Comparison of ENCODE assay signal across 20 mouse cellular contexts in genomic region chr13:41251667-41252066, GRCm38 (mm10). TPM values are rescaled to one million over a fixed set of nuclear protein-coding genes. Genes with fewer than 3 reads are reported as not detected.
A peak's percentile ranks its signal among the peaks of the same experiment; 100 is the strongest.
DNase-seq lines count a peak whose midpoint lies in the region; ATAC-seq and TF ChIP-seq lines count a peak whose summit lies in the region.
"Had no signal": no experiment of that assay in that cellular context is flagged by ENCODE, and none has a peak within 500 bp of the region (broad histone marks: within the 10 kb centered on the region; RNA-seq: fewer than 3 reads in every experiment).

No protein-coding gene starts in this region.

- no peak for TF ChIP-seq POLR2A in liver, adult 2 months (IDR thresholded peaks at IDR 0.05; ENCODE audit: extremely low read depth, insufficient read depth, low read length)

- H3K9ac ChIP-seq in liver, adult 2 months (ENCODE audit: low read depth, low read length) = no peak overlapping the region
- no peak overlapping the region for H3K9ac ChIP-seq in liver, embryonic 11.5 days (ENCODE audit: low read depth, low read length)
- no peak overlapping the region for H3K9ac ChIP-seq in liver, postnatal 0 days (replicated peaks)
- H3K9ac ChIP-seq in stomach, embryonic 14.5 days (replicated peaks; ENCODE audit: low read depth, low read length) = no peak overlapping the region
- H3K9ac ChIP-seq: forebrain, embryonic 15.5 days had no signal

- H3K4me3 ChIP-seq in liver, adult 2 months (ENCODE audit: insufficient read depth, low read depth, low read length) = no peak overlapping the region
- H3K4me3 ChIP-seq in liver, embryonic 11.5 days (ENCODE audit: low read depth, low read length) = no peak overlapping the region
- H3K4me3 ChIP-seq in liver, postnatal 0 days (ENCODE audit: low read depth, low read length) = no peak overlapping the region
- H3K4me3 ChIP-seq in stomach, embryonic 14.5 days (ENCODE audit: low read depth, low read length) = no peak overlapping the region
- H3K4me3 ChIP-seq: forebrain, embryonic 15.5 days had no signal

- no peak for TF ChIP-seq EP300 in liver, postnatal 0 days (IDR thresholded peaks at IDR 0.05; ENCODE audit: low read depth)

- H3K27me3 ChIP-seq in liver, adult 2 months (ENCODE audit: control insufficient read depth, insufficient read depth, low read length) = no peaks in the 10 kb centered on the region
- no peaks in the 10 kb centered on the region for H3K27me3 ChIP-seq in liver, embryonic 11.5 days (replicated peaks; ENCODE audit: control insufficient read depth, insufficient read depth, low read length)
- no peaks in the 10 kb centered on the region for H3K27me3 ChIP-seq in liver, postnatal 0 days (ENCODE audit: insufficient read depth, low read length)
- H3K27me3 ChIP-seq in stomach, embryonic 14.5 days (ENCODE audit: control insufficient read depth, insufficient read depth, low read length) = no peaks in the 10 kb centered on the region
- H3K27me3 ChIP-seq: forebrain, embryonic 15.5 days; heart, embryonic 13.5 days had no signal

- no peak overlapping the region; the same call in 1 of the 2 replicates for H3K4me2 ChIP-seq in liver, embryonic 11.5 days
- peak overlapping the region; percentile 26; the same call in 1 of the 2 replicates for H3K4me2 ChIP-seq in liver, postnatal 0 days (ENCODE audit: low read depth, low read length)
- no peak overlapping the region for H3K4me2 ChIP-seq in stomach, embryonic 14.5 days (replicated peaks; ENCODE audit: low read depth, low read length)

- peaks cover 22% of the 10 kb centered on the region for H3K79me2 ChIP-seq in liver, adult 2 months (ENCODE audit: control insufficient read depth, insufficient read depth, low read length)

- WGBS in liver, adult 2 months = 51% methylated on average over 5 of the region's 5 CpGs
- WGBS in liver, embryonic 11.5 days = 58% methylated on average over 5 of the region's 5 CpGs
- WGBS in liver, postnatal 0 days (ENCODE audit: insufficient replicate concordance) = 72% methylated on average over 5 of the region's 5 CpGs
- 31% methylated on average over 5 of the region's 5 CpGs for WGBS in stomach, embryonic 14.5 days

- no peak overlapping the region for H3K27ac ChIP-seq in liver, adult 2 months (replicated peaks; ENCODE audit: insufficient read depth, low read depth, low read length)
- no peak overlapping the region; the same call in 1 of the 2 replicates for H3K27ac ChIP-seq in liver, embryonic 11.5 days (ENCODE audit: low read depth, low read length)
- 0 out of 2 replicates have a peak overlapping the region, but pooled peaks have one; percentile 30 for H3K27ac ChIP-seq in liver, postnatal 0 days (ENCODE audit: low read depth)
- peak overlapping the region; percentile 11 for H3K27ac ChIP-seq in stomach, embryonic 14.5 days (ENCODE audit: low read length)
- H3K27ac ChIP-seq: forebrain, embryonic 15.5 days; heart, embryonic 13.5 days; hindbrain, embryonic 10.5 days had no signal

- peak; percentile 34 for DNase-seq in liver, adult 2 months (ENCODE audit: extremely low read depth, low read depth, low spot score)
- DNase-seq in liver, embryonic 11.5 days (ENCODE audit: low spot score) = no peak
- peak; percentile 32 for DNase-seq in ZHBTc4 (ENCODE audit: low read depth, low spot score)
- DNase-seq in liver, postnatal 0 days = no peak
- no peak for DNase-seq in c-Kit-positive CD71-positive TER-119-positive erythroid progenitor cells, embryonic 14.5 days (ENCODE audit: low spot score)
- DNase-seq: cerebellum, adult 2 months; gastrocnemius, postnatal 14 days; kidney, adult 18-20 months; kidney, postnatal 36 days; right cerebral cortex, postnatal 25 days had no signal

- peaks cover 12% of the 10 kb centered on the region for H3K4me1 ChIP-seq in liver, adult 2 months (ENCODE audit: control insufficient read depth, insufficient read depth, low read length)
- peaks cover 12% of the 10 kb centered on the region for H3K4me1 ChIP-seq in liver, embryonic 11.5 days (replicated peaks; ENCODE audit: control insufficient read depth, insufficient read depth, low read length)
- H3K4me1 ChIP-seq in liver, postnatal 0 days (ENCODE audit: insufficient read depth) = peaks cover 17% of the 10 kb centered on the region
- peaks cover 8% of the 10 kb centered on the region for H3K4me1 ChIP-seq in stomach, embryonic 14.5 days (ENCODE audit: control insufficient read depth, insufficient read depth, low read length)

- no peak for TF ChIP-seq CTCF in liver, adult 2 months (IDR thresholded peaks at IDR 0.05; ENCODE audit: low read depth, low read length)
- TF ChIP-seq CTCF in liver, postnatal 0 days (IDR thresholded peaks at IDR 0.05; ENCODE audit: low read depth) = no peak

- H3K36me3 ChIP-seq in liver, adult 2 months (ENCODE audit: control insufficient read depth, insufficient read depth, low read length) = no peaks in the 10 kb centered on the region
- no peaks in the 10 kb centered on the region for H3K36me3 ChIP-seq in liver, embryonic 11.5 days (ENCODE audit: control insufficient read depth, insufficient read depth, low read length)
- H3K36me3 ChIP-seq in liver, postnatal 0 days (replicated peaks; ENCODE audit: insufficient read depth, low read length) = no peaks in the 10 kb centered on the region
- H3K36me3 ChIP-seq in stomach, embryonic 14.5 days (ENCODE audit: control insufficient read depth, insufficient read depth, low read length) = no peaks in the 10 kb centered on the region
- H3K36me3 ChIP-seq: forebrain, embryonic 15.5 days; heart, embryonic 13.5 days; hindbrain, embryonic 10.5 days had no signal

- H3K9me3 ChIP-seq in liver, embryonic 11.5 days (ENCODE audit: control insufficient read depth, low read length) = no peaks in the 10 kb centered on the region
- no peaks in the 10 kb centered on the region for H3K9me3 ChIP-seq in liver, postnatal 0 days (ENCODE audit: low read length)
- no peaks in the 10 kb centered on the region for H3K9me3 ChIP-seq in stomach, embryonic 14.5 days (ENCODE audit: control insufficient read depth, low read depth, low read length)
- H3K9me3 ChIP-seq: forebrain, embryonic 15.5 days; heart, embryonic 13.5 days; hindbrain, embryonic 10.5 days had no signal

- ATAC-seq in liver, embryonic 11.5 days (replicated peaks; ENCODE audit: low FRiP score) = no peak
- no peak for ATAC-seq in liver, postnatal 0 days
- no peak for ATAC-seq in stomach, embryonic 14.5 days (ENCODE audit: insufficient number of reproducible peaks, insufficient read depth, low FRiP score, low read depth)
- no peak for ATAC-seq in erythroblast, adult 5-6 weeks (replicated peaks; ENCODE audit: low FRiP score, poor library complexity, severe bottlenecking)
- ATAC-seq: forebrain, embryonic 15.5 days had no signal

RNA-seq across cellular contexts. Expression of gene Smim13, which starts 2.0 kb away (rescaled TPM):
- 14.6 and 20.7 TPM in 2 replicates for total RNA-seq in liver, adult 2 months (2014; rRNA removed)
- 5.1 and 5.2 TPM in 2 replicates for polyA plus RNA-seq in liver, adult 2 months (2012; rRNA removed)
- polyA plus RNA-seq in liver, embryonic 11.5 days (2014; fragmentation: Nextera tagmentation; extraction: Ambion mirVana) = 12.6 and 16.9 TPM in 2 replicates
- 3.8 and 3.9 TPM in 2 replicates for polyA plus RNA-seq in liver, postnatal 0 days (2015; fragmentation: Nextera tagmentation; extraction: Ambion mirVana)
- 13.5 and 15.1 TPM in 2 replicates for polyA plus RNA-seq in stomach, embryonic 14.5 days (2014; fragmentation: Nextera tagmentation; extraction: Ambion mirVana)
- 3.1 and 5.6 TPM in 2 replicates for total RNA-seq in erythroblast, adult 5-6 weeks (2015; ENCODE audit: low replicate concordance)
- 3.8 and 4.5 TPM in 2 replicates for total RNA-seq in erythroblast, adult 5-6 weeks (2017; ENCODE audit: low replicate concordance)

RNA-seq across cellular contexts. Expression of gene Gm17364, which starts 22.1 kb away (rescaled TPM):
- not detected in 2 replicates for total RNA-seq in liver, adult 2 months (2014; rRNA removed)
- polyA plus RNA-seq in liver, adult 2 months (2012; rRNA removed) = not detected in 2 replicates
- polyA plus RNA-seq in liver, embryonic 11.5 days (2014; fragmentation: Nextera tagmentation; extraction: Ambion mirVana) = not detected in 2 replicates
- not detected in 2 replicates for polyA plus RNA-seq in liver, postnatal 0 days (2015; fragmentation: Nextera tagmentation; extraction: Ambion mirVana)
- polyA plus RNA-seq in stomach, embryonic 14.5 days (2014; fragmentation: Nextera tagmentation; extraction: Ambion mirVana) = not detected in 2 replicates
- not detected in 2 replicates for total RNA-seq in erythroblast, adult 5-6 weeks (2015; ENCODE audit: low replicate concordance)
- total RNA-seq in erythroblast, adult 5-6 weeks (2017; ENCODE audit: low replicate concordance) = not detected in 2 replicates
- total RNA-seq: adrenal gland, adult 18-20 months; gastrocnemius, postnatal 14 days; layer of hippocampus, postnatal 25 days; megakaryocyte, adult 5-6 weeks had no signal
- polyA plus RNA-seq: brain, embryonic 14.5 days; cerebellum, adult 2 months; forebrain, embryonic 15.5 days; heart, embryonic 13.5 days; hindbrain, embryonic 10.5 days; limb, embryonic 11.5 days had no signal

RNA-seq across cellular contexts. Expression of gene Elovl2, which starts 31.5 kb away (rescaled TPM):
- 287 and 443 TPM in 2 replicates for total RNA-seq in liver, adult 2 months (2014; rRNA removed)
- polyA plus RNA-seq in liver, adult 2 months (2012; rRNA removed) = 157 and 182 TPM in 2 replicates
- polyA plus RNA-seq in liver, embryonic 11.5 days (2014; fragmentation: Nextera tagmentation; extraction: Ambion mirVana) = 32.5 and 38.1 TPM in 2 replicates
- polyA plus RNA-seq in liver, postnatal 0 days (2015; fragmentation: Nextera tagmentation; extraction: Ambion mirVana) = 304 and 314 TPM in 2 replicates
- 6.9 TPM in 2 replicates for polyA plus RNA-seq in stomach, embryonic 14.5 days (2014; fragmentation: Nextera tagmentation; extraction: Ambion mirVana)
- total RNA-seq in erythroblast, adult 5-6 weeks (2015; ENCODE audit: low replicate concordance) = not detected in 2 replicates
- total RNA-seq in erythroblast, adult 5-6 weeks (2017; ENCODE audit: low replicate concordance) = not detected in 2 replicates
- total RNA-seq: megakaryocyte, adult 5-6 weeks had no signal

Comparison
In these comparisons a context has a peak if more than half of its experiments do, and no peak if none do; other contexts are left out.
1. DNase-seq: peak in liver, adult 2 months (single experiment) and ZHBTc4 (single experiment); none in liver, embryonic 11.5 days (single experiment), liver, postnatal 0 days (single experiment) and c-Kit-positive CD71-positive TER-119-positive erythroid progenitor cells, embryonic 14.5 days (single experiment).
2. H3K27ac ChIP-seq: peak in liver, postnatal 0 days (single experiment) and stomach, embryonic 14.5 days (single experiment); none in liver, adult 2 months (single experiment) and liver, embryonic 11.5 days (single experiment).